Mouse (Mus musculus) left cerebral cortex, postnatal 10 days (tissue): ENCODE measurements around the gene Gm26620. TPM values are rescaled to one million over a fixed set of nuclear protein-coding genes. Genes with fewer than 3 reads are reported as not detected.
A peak's percentile ranks its signal among the peaks of the same experiment; 100 is the strongest.

Source experiments
- DNase-seq, 2 experiments: peaks; one replicate each; pipeline ENCODE4 v3.0.0; 2021 to 2022; ENCODE audit warnings: low spot score in 2 of 2, mixed read lengths in 1 of 2; ENCODE audit errors: extremely low spot score in 1 of 2
- intact Hi-C: fragments of 180-260 bp; cut with DNase I; formaldehyde crosslinking; loops from one replicate; pipeline ENCODE4 v1.15.1; 2025
- total RNA-seq, 2 experiments: library from RNA; stranded (reverse); gene quantifications; 2 replicates each; pipeline ENCODE4 v1.2.3; 2021

Gm26620 gene
- total RNA-seq, 2 experiments from 2014 or later, result 0.45 to 0.58 TPM

GRCm38 (mm10) chr1:170901536-170902238 is 16.8 kb downstream of the Gm26620 start:
- intact Hi-C loops, result loop anchor here (2.0 kb wide), 1 partner anchor 91 kb away; no protein-coding TSS in a partner anchor
- DNase-seq, result peak; percentile 77 to 85

- intact Hi-C loops, result no loop called here
- DNase-seq, result no peak
Measured at GRCm38 (mm10) chr1:170903485-170903884, 18.6 kb downstream of the Gm26620 start.

GRCm38 (mm10) chr1:170907111-170907455 is 22.2 kb downstream of the Gm26620 start:
- DNase-seq, result no peak
- intact Hi-C loops, result no loop called here

GRCm38 (mm10) chr1:170907456-170908191 is 22.8 kb downstream of the Gm26620 start:
- peak in 1 of 2 experiments; percentile 51 for DNase-seq
- intact Hi-C loops, result no loop called here

GRCm38 (mm10) chr1:170908341-170908740 is 23.5 kb downstream of the Gm26620 start:
- intact Hi-C loops, result no loop called here
- DNase-seq, result peak in 1 of 2 experiments; percentile 20

- no peak for DNase-seq
- intact Hi-C loops, result no loop called here
Measured at GRCm38 (mm10) chr1:170911907-170912660, 27.2 kb downstream of the Gm26620 start.

- intact Hi-C loops, result no loop called here
- no peak for DNase-seq
Measured at GRCm38 (mm10) chr1:170912891-170913615, 28.2 kb downstream of the Gm26620 start, which contains the start of gene Fcrlb. TSS of gene Fcrlb (minus strand) at chr1:170912941.

- no peak for DNase-seq
- intact Hi-C loops, result loop anchor here (5.0 kb wide), 1 partner anchor 47 kb away; no protein-coding TSS in a partner anchor
Measured at GRCm38 (mm10) chr1:170915657-170916056, 30.8 kb downstream of the Gm26620 start.

- DNase-seq, result no peak
- intact Hi-C loops, result loop anchor here (5.0 kb wide), 1 partner anchor 43 kb away; no protein-coding TSS in a partner anchor
Measured at GRCm38 (mm10) chr1:170919308-170919707, 34.4 kb downstream of the Gm26620 start.

- intact Hi-C loops, result no loop called here
- no peak for DNase-seq
Measured at GRCm38 (mm10) chr1:170924485-170924884, 39.6 kb downstream of the Gm26620 start.

- intact Hi-C loops, result no loop called here
- no peak for DNase-seq
Measured at GRCm38 (mm10) chr1:170926941-170927340, 42.1 kb downstream of the Gm26620 start.

- intact Hi-C loops, result no loop called here
- DNase-seq, result no peak
Measured at GRCm38 (mm10) chr1:170927378-170927777, 42.5 kb downstream of the Gm26620 start, which contains the start of gene Fcrla. TSS of gene Fcrla (minus strand) at chr1:170927583.

- intact Hi-C loops, result no loop called here
- DNase-seq, result no peak
Measured at GRCm38 (mm10) chr1:170928467-170928866, 43.6 kb downstream of the Gm26620 start.

- intact Hi-C loops, result no loop called here
- no peak for DNase-seq
Measured at GRCm38 (mm10) chr1:170929245-170929644, 44.4 kb downstream of the Gm26620 start.

GRCm38 (mm10) chr1:170932043-170932442 is 47.2 kb downstream of the Gm26620 start:
- DNase-seq, result no peak

GRCm38 (mm10) chr1:170933386-170933920 is 48.6 kb downstream of the Gm26620 start:
- DNase-seq, result no peak
- intact Hi-C loops, result no loop called here

More at GRCm38 (mm10) chr1:170932043-170932442, 47.2 kb downstream of the Gm26620 start:
- intact Hi-C loops, result no loop called here

GRCm38 (mm10) chr1:170933940-170934339 is 49.1 kb downstream of the Gm26620 start:
- no peak for DNase-seq
- intact Hi-C loops, result no loop called here

- no peak for DNase-seq
- intact Hi-C loops, result no loop called here
Measured at GRCm38 (mm10) chr1:170934383-170934782, 49.5 kb downstream of the Gm26620 start.
